Mouse (Mus musculus) embryonic facial prominence, embryonic 10.5 days (tissue): Measurements from ENCODE around the gene Traf3ip3. TPM values are rescaled to one million over a fixed set of nuclear protein-coding genes. Genes with fewer than 3 reads are reported as not detected.

Source experiments
- DNase-seq: peaks from one replicate; pipeline ENCODE4 v3.0.0-alpha.2; 2017; ENCODE audit warnings: low spot score
- H3K27ac ChIP-seq: fragments of 300-500 bp; sonication (generic); replicated peaks from 2 replicates; pipeline ENCODE4 v1.5.1; 2016; ENCODE audit warnings: mild to moderate bottlenecking
- H3K27me3 ChIP-seq: fragments of 300-500 bp; sonication (generic); replicated peaks from 2 replicates; pipeline ENCODE4 v1.6.1; 2016; ENCODE audit warnings: low read depth, mild to moderate bottlenecking; ENCODE audit not compliant: poor library complexity, severe bottlenecking
- H3K36me3 ChIP-seq: fragments of 300-500 bp; sonication (generic); replicated peaks from 2 replicates; pipeline ENCODE4 v1.6.1; 2016; ENCODE audit warnings: mild to moderate bottlenecking, moderate library complexity
- H3K4me1 ChIP-seq: fragments of 300-500 bp; sonication (generic); 2 replicates; pipeline ENCODE4 v1.6.1; 2016
- H3K4me3 ChIP-seq: fragments of 300-500 bp; sonication (generic); 2 replicates; pipeline ENCODE4 v1.5.1; 2016; ENCODE audit warnings: mild to moderate bottlenecking, moderate library complexity
- H3K9me3 ChIP-seq: fragments of 300-500 bp; sonication (generic); 2 replicates; pipeline ENCODE4 v1.6.1; 2016; ENCODE audit warnings: mild to moderate bottlenecking
- WGBS: fragments of 180-500 bp; shearing (Covaris S2); methylation state at CpG from one replicate; pipeline ENCODE4 v1.1.7; 2016; 5-methylcytosine and 5-hydroxymethylcytosine counted together
- polyA plus RNA-seq: library from polyadenylated mRNA; unstranded; fragments of >200 nt; fragmentation: Nextera tagmentation; extraction: Ambion mirVana; gene quantifications from 2 replicates; pipeline ENCODE4 v1.2.1, GENCODE M21; 2016

Gene Traf3ip3
- polyA plus RNA-seq, 1 experiment from 2014 or later: 0.71 TPM

DNA sequence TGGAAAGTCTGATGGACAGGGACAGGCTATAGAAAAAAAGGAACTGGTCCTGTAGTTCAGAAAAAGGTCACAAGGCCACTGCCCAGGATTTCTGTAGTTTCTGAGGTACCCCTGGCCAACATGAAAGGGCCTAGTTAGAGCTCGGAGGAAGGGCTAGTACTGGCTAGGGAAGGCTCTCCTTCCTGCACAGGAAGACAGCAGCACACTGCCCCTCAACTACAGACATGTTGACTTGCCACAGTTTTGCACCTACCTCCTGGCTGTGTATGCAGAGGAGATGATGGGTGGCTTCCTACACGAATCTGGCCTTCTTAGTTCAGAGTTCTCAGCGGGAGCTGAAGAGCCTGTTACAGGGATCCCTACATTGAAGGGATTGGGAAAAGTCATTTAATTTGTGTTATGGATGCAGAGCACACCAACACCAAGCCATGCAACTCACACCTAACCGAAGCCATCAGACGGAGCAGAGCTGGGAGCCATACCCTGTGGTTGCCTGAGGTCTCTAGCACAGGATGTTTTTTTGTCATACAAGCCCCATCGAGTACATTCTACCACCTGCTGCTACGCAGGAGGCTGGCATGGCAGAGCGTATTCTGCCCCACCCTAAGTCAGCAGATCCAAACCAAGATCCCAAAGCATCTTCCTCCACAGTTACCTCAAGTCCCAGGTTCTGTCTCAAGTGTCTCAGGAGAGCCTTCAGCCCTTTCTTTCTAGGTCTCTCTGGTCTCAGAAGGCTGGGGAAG, 692 bp downstream of the Traf3ip3 start:
- Histone ChIP-seq H3K9me3 (no peaks in the 10 kb centered on the region), H3K27ac (no peak overlapping the region), H3K36me3 (no peaks in the 10 kb centered on the region), H3K27me3 (no peaks in the 10 kb centered on the region), H3K4me3 (no peak overlapping the region), H3K4me1 (peaks cover 10% of the 10 kb centered on the region; the same call in 1 of the 2 replicates)
- WGBS: 84% methylated on average over 8 of the region's 8 CpGs
- no peak for DNase-seq

DNA sequence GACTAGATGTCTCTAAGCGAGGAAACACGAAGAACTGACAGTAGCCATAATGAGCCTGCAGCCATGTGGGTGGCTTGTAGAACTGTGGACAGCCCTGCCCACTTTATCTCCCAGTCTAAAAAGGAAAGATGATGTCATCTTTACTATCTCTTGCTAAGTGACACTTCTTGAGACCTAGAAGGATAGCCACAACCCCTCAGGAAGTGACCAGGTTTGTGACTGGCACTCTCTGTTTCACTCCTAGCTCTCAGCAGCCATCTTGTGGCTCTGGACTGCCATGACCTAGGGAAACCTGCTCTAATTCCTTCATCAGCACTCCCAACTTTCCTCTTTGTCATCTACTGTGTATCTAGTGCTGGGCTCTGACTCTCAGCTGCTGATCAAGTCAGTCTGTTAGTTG, 3.2 kb downstream of the Traf3ip3 start:
- Histone ChIP-seq H3K27ac (no peak overlapping the region), H3K27me3 (no peaks in the 10 kb centered on the region), H3K4me3 (no peak overlapping the region), H3K36me3 (no peaks in the 10 kb centered on the region), H3K9me3 (no peaks in the 10 kb centered on the region), H3K4me1 (peaks cover 10% of the 10 kb centered on the region; the same call in 1 of the 2 replicates)
- DNase-seq: no peak
- 88% methylated on average over 2 of the region's 2 CpGs for WGBS

DNA sequence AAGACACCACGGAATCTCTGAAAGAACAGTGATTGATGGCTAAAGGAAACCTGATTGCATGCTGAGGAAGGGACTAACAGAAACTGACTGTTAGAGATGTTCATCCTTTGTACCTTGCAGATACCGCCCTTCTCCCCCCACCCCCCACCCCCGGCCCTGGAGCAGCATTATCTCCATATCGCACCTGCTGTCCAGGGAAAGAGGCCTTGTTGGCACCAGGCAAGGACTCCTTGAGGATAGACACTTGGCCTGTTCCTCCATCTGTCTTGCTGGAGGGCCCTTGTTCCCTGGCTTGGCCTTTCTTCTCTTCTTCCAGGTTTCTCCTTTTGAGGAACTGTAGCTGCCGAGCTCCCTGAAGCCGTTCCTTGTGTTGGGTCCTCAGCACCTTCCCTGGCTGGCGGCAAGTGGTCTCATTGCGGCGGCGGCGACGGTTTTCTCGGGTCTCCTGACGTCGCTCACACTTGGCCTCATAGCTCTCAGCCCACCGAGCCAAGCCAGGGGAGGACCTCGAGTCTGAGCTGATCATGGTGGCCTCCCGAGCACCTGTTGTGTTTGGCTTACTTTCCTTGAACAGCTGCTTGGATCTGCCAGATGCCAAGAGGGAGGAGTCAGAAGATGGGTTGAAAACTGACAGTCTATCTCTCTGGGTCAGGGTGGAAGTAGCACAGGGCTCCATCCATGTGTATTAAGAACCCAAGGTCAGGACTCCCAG, 3.9 kb downstream of the Traf3ip3 start:
- Histone ChIP-seq H3K27ac (no peak overlapping the region), H3K36me3 (no peaks in the 10 kb centered on the region), H3K4me1 (peaks cover 10% of the 10 kb centered on the region; the same call in 1 of the 2 replicates), H3K4me3 (no peak overlapping the region), H3K27me3 (no peaks in the 10 kb centered on the region), H3K9me3 (no peaks in the 10 kb centered on the region)
- WGBS: 90% methylated on average over 18 of the region's 18 CpGs
- DNase-seq: no peak

DNA sequence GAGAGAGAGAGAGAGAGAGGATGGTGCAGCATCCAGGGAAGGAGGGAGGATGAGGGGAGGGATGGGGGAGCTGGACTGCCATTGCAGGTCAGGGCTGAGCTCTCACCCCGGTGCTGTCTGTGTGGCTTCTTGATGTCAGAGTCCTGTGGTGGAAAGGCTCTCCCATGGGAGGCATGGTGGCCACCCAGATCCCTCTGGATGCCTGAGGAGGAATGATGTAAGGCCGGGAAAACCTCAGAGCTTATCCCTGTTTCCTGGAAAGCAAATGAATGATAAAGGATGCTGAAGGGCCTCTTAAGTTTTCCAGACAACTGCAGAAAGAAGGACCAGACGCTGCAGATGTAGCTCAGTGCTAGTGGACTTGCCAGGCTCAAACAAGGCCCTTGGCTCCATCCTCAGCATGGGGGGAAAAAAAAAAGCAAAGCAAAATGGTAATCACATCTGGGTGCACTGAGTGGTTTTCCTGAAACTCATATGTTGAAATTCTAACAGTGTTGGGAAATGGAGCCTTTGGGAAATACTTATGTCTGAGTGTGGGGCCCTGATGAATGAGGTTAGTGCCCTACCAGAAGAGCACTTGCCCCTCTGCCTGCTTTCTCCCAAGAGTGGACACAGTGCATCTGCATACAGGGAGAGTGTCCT, 6.2 kb downstream of the Traf3ip3 start:
- H3K27me3 ChIP-seq: no peaks in the 10 kb centered on the region
- H3K4me3 ChIP-seq: no peak overlapping the region
- H3K27ac ChIP-seq: no peak overlapping the region
- no peaks in the 10 kb centered on the region for H3K36me3 ChIP-seq
- WGBS: 69% methylated on average over 3 of the region's 3 CpGs
- no peak for DNase-seq
- H3K9me3 ChIP-seq: no peaks in the 10 kb centered on the region
- peaks cover 6% of the 10 kb centered on the region for H3K4me1 ChIP-seq

DNA sequence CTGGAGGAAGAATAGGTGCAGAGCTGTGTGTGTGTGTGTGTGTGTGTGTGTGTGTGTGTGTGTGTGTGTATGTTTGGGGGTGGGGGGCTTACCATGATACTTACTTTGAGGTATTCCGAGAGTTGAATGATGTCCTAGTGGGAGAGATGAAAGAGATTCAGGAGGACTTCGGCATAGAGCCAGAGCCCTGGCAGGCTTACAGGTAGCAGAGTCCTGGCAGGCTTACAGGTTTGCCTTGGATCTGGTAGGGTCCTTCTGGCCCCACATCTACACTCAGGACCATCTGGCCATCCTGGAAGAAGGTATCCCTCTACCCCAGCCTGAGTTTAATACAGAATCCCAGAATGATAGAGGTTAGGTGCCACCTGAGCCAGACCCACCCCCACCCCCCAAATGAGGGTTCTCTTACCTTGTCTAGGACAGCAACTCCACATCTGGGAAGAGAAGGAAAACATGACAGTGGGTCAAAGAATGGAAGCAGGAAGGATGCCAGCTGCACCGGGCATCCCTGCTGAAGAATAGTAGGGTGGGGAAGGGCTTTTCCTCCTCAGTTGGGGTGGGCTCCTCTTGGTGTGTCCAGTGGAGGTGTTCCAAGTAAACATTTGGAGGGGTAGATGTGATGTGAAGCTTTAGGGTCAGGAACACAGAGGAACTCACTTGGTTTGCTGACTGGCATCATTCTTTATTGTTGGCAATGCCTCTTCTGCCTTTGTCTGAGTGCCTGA, 6.9 kb downstream of the Traf3ip3 start:
- H3K36me3 ChIP-seq: no peaks in the 10 kb centered on the region
- no peak overlapping the region for H3K27ac ChIP-seq
- peaks cover 8% of the 10 kb centered on the region for H3K4me1 ChIP-seq
- 83% methylated on average over 3 of the region's 3 CpGs for WGBS
- no peaks in the 10 kb centered on the region for H3K9me3 ChIP-seq
- H3K27me3 ChIP-seq: no peaks in the 10 kb centered on the region
- no peak for DNase-seq
- H3K4me3 ChIP-seq: no peak overlapping the region

DNA sequence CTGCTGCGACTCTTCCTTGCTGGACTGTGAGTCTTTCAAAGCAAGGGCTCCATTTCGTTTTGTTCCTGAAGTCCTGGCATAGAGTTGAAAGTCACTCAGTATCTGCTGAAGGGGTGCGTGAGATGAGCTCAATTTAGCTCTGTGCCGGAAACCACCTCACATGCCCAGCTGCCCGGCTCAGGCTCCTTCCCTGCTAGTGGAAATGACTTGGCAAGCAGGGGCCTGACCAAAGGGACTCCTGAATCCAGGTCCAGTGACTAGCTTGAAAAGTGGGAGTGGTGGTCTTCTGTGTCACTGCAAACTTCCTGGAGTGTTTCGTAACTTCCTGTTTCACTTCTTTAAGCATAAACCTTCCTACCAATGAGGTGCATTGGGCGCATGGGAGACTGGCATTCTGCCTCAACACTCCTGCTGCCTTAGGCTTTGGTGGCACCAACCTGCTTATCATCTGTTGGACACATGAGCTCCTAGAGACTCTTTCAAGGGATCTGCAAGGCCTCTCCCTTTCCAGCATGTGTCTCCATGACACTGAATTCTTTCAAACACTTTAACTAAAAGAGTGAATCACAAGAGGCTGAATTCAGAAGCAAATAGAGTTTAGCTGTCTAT, 9.7 kb downstream of the Traf3ip3 start:
- H3K27me3 ChIP-seq: no peaks in the 10 kb centered on the region
- H3K36me3 ChIP-seq: no peaks in the 10 kb centered on the region
- no peak overlapping the region for H3K27ac ChIP-seq
- H3K4me3 ChIP-seq: no peak overlapping the region
- WGBS: 88% methylated on average over 7 of the region's 7 CpGs
- DNase-seq: no peak
- peaks cover 22% of the 10 kb centered on the region for H3K4me1 ChIP-seq
- no peaks in the 10 kb centered on the region for H3K9me3 ChIP-seq

DNA sequence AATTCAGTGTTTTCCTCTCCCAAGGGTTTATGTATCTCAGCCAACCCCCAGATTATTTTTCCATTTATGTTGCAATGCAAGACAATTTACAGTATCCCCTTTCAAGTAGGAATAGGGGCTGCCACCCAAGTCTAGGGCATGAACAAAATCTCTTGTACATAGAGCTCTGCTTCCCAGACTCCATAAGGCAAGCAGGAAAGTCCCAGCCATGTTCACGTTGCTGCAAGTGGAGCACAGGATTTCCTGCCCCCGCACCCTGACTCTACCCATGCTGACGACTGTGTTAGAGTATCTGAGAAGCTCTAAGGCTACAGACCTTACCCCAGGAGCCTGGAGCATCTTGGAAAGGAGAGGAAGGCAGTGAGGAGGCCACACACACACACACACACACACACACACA, 11.7 kb downstream of the Traf3ip3 start:
- Histone ChIP-seq H3K9me3 (no peaks in the 10 kb centered on the region), H3K4me3 (no peak overlapping the region), H3K27ac (peak overlapping the region; percentile 79), H3K27me3 (0 out of 2 replicates have a peak, but pooled peaks cover 1% of the 10 kb centered on the region), H3K4me1 (peaks cover 22% of the 10 kb centered on the region), H3K36me3 (no peaks in the 10 kb centered on the region)
- WGBS: 53% methylated on average over 3 of the region's 3 CpGs
- DNase-seq: no peak

DNA sequence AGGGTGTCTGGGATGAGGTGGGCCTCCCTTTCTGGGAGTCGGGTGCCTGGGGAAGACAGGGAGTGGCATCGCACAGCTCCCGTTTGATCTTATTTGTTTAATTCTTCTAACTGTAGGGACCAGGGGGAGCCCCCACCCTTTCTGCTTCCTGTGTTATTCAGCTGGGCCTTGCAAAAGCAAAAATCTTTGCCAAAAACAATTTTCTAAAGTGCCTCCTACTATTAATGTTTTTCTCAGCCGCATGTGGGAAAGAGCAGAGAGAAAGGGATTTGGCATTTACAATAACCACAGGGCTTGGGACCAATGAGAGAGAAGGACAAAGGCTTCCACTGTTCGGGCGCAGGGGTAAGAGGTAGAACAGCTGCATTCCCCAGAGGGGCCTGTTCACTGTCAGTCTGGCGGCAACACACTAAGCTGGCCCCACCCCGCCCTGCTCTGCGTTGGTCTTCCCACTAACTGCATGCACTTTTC, 12.3 kb downstream of the Traf3ip3 start:
- Histone ChIP-seq H3K27me3 (0 out of 2 replicates have a peak, but pooled peaks cover 4% of the 10 kb centered on the region), H3K27ac (peak overlapping the region; percentile 79), H3K36me3 (no peaks in the 10 kb centered on the region), H3K9me3 (no peaks in the 10 kb centered on the region), H3K4me1 (peaks cover 22% of the 10 kb centered on the region), H3K4me3 (no peak overlapping the region)
- 28% methylated on average over 9 of the region's 9 CpGs for WGBS
- peak; percentile 64 for DNase-seq

DNA sequence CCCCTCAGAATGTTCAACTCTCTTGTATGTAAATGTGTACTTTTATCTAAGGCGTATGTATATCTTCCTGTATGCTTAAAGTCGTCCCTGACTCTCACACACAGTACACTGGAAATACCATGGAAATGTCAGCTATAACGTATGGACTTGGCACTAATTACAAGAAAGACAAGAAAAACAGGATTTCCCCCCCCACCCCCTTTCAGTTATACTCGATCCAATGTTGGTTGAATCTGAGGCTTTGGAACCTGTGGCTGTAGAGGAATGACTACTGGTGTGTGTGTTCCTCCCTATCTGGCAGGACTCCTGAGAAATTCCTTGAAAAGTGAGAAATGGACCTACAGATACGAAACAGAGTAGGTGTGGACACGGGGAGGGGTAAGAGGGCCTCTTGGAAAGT, 13.2 kb downstream of the Traf3ip3 start:
- 91% methylated on average over 6 of the region's 6 CpGs for WGBS
- Histone ChIP-seq H3K4me1 (peaks cover 22% of the 10 kb centered on the region), H3K27ac (peak overlapping the region; percentile 79; the same call in 1 of the 2 replicates), H3K4me3 (no peak overlapping the region), H3K36me3 (no peaks in the 10 kb centered on the region), H3K27me3 (0 out of 2 replicates have a peak, but pooled peaks cover 4% of the 10 kb centered on the region), H3K9me3 (no peaks in the 10 kb centered on the region)
- DNase-seq: no peak

DNA sequence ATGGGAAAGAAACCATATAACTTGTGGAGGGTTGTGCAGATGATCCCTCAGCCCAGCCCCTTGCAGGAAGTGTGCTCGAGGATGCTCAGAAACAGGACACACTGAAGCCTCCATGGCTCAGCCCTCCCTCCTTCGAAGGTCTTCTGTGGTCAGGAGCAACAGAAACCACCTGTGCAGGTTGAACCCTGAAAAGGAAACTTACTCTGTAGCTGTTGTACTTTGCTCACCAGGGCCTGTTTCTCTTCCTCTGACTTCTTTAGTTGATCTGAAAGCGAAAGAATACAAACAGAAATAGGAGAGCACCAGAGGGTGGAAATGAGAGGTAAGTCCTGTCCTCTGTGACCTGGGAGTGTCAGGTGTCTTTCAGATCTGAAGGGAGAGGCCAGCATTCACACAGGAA, 20.4 kb downstream of the Traf3ip3 start:
- whole genome bisulfite sequencing: 87% methylated on average over 3 of the region's 3 CpGs
- no peak for DNase-seq
- H3K36me3 ChIP-seq: no peaks in the 10 kb centered on the region
- no peak overlapping the region for H3K4me3 ChIP-seq
- 0 out of 2 replicates have a peak, but pooled peaks cover 4% of the 10 kb centered on the region for H3K27me3 ChIP-seq
- 0 out of 2 replicates have a peak, but pooled peaks cover 4% of the 10 kb centered on the region for H3K4me1 ChIP-seq
- H3K9me3 ChIP-seq: no peaks in the 10 kb centered on the region
- no peak overlapping the region for H3K27ac ChIP-seq

DNA sequence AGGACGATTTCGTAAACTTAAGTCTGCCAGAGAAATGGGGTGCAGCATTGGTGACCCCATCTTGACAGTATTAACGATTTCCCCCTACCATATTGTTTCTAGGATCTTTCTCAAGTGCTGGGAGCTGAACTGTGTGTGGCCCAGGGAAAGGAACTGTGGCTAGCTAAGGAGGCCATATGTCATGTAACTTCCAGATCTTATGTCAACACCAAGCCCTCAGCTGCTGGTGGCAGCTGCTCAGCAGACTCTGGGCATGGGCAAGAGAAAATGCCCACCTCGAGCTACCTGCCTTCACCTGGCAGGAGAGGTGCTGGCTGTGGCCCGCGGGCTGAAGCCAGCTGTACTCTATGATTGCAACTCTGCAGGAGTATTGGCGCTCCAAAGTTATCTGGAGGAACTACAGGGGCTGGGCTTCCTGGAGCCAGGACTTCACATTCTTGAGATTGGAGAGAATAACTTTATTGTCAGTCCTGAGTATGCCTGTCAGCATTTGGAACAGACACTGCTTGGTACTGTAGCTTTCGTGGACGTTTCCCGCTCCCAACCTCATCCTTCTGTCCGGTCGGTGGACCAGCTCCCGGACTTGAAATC, 27.3 kb downstream of the Traf3ip3 start:
- Histone ChIP-seq H3K4me3 (peak overlapping the region; percentile 83), H3K4me1 (peaks cover 31% of the 10 kb centered on the region), H3K27me3 (no peaks in the 10 kb centered on the region), H3K9me3 (no peaks in the 10 kb centered on the region), H3K36me3 (0 out of 2 replicates have a peak, but pooled peaks cover under 1% of the 10 kb centered on the region), H3K27ac (peak overlapping the region; percentile 91)
- no peak for DNase-seq
- 92% methylated on average over 13 of the region's 13 CpGs for WGBS
